Mouse (Mus musculus) hindbrain, embryonic 10.5 days (tissue): ENCODE data around the gene Cadm1. TPM values are rescaled to one million over a fixed set of nuclear protein-coding genes. Genes with fewer than 3 reads are reported as not detected.

ENCODE experiments used
- DNase-seq: peaks from one replicate; pipeline ENCODE4 v3.0.0-alpha.2; 2017; ENCODE audit warnings: low spot score
- H3K27ac ChIP-seq: fragments of 300-500 bp; sonication (generic); 2 replicates; pipeline ENCODE4 v1.5.1; 2016; ENCODE audit warnings: mild to moderate bottlenecking, moderate library complexity
- H3K27me3 ChIP-seq: fragments of 300-500 bp; sonication (generic); 2 replicates; pipeline ENCODE4 v1.6.1; 2016; ENCODE audit warnings: mild to moderate bottlenecking; ENCODE audit not compliant: poor library complexity, insufficient read depth, severe bottlenecking
- H3K36me3 ChIP-seq: fragments of 300-500 bp; sonication (generic); 2 replicates; pipeline ENCODE4 v1.6.1; 2016; ENCODE audit warnings: mild to moderate bottlenecking, moderate library complexity
- H3K4me1 ChIP-seq: fragments of 300-500 bp; sonication (generic); replicated peaks from 2 replicates; pipeline ENCODE4 v1.6.1; 2016; ENCODE audit warnings: mild to moderate bottlenecking
- H3K4me3 ChIP-seq: fragments of 300-500 bp; sonication (generic); 2 replicates; pipeline ENCODE4 v1.5.1; 2016; ENCODE audit warnings: mild to moderate bottlenecking, moderate library complexity
- H3K9me3 ChIP-seq: fragments of 300-500 bp; sonication (generic); 2 replicates; pipeline ENCODE4 v1.6.1; 2016; ENCODE audit warnings: mild to moderate bottlenecking, moderate library complexity
- WGBS: fragments of 180-500 bp; shearing (Covaris S2); methylation state at CpG from one replicate; pipeline ENCODE4 v1.1.7; 2016; 5-methylcytosine and 5-hydroxymethylcytosine counted together
- polyA plus RNA-seq: library from polyadenylated mRNA; unstranded; fragments of >200 nt; fragmentation: Nextera tagmentation; extraction: Ambion mirVana; gene quantifications from 2 replicates; pipeline ENCODE4 v1.2.1, GENCODE M21; 2016

The Cadm1 gene
- polyA plus RNA-seq, 1 experiment from 2014 or later = 111 TPM

- Histone ChIP-seq H3K4me1 (peaks cover 26% of the 10 kb centered on the region), H3K27me3 (peaks cover 52% of the 10 kb centered on the region), H3K36me3 (no peaks in the 10 kb centered on the region), H3K4me3 (no peak overlapping the region), H3K9me3 (no peaks in the 10 kb centered on the region), H3K27ac (no peak overlapping the region)
- DNase-seq = no peak
- WGBS = 84% methylated on average over 8 of the region's 8 CpGs
These were observed 361.7 kb downstream of the Cadm1 start for GRCm38 (mm10) chr9:47891721-47892120.

GRCm38 (mm10) chr9:47892995-47893394, 363.0 kb downstream of the Cadm1 start:
- Histone ChIP-seq H3K36me3 (no peaks in the 10 kb centered on the region), H3K27ac (no peak overlapping the region), H3K27me3 (peaks cover 61% of the 10 kb centered on the region), H3K4me1 (peaks cover 26% of the 10 kb centered on the region), H3K4me3 (no peak overlapping the region), H3K9me3 (no peaks in the 10 kb centered on the region)
- 93% methylated on average over 6 of the region's 6 CpGs for WGBS
- DNase-seq = no peak

- Histone ChIP-seq H3K4me1 (peaks cover 26% of the 10 kb centered on the region), H3K27me3 (peaks cover 69% of the 10 kb centered on the region), H3K36me3 (no peaks in the 10 kb centered on the region), H3K27ac (no peak overlapping the region), H3K4me3 (no peak overlapping the region), H3K9me3 (no peaks in the 10 kb centered on the region)
- WGBS = 51% methylated on average over 5 of the region's 5 CpGs
- DNase-seq = no peak
These were observed 364.1 kb downstream of the Cadm1 start for GRCm38 (mm10) chr9:47894096-47894495.

- H3K36me3 ChIP-seq = no peaks in the 10 kb centered on the region
- 25% methylated on average over 7 of the region's 7 CpGs for WGBS
- H3K27me3 ChIP-seq = peaks cover 75% of the 10 kb centered on the region
- no peaks in the 10 kb centered on the region for H3K9me3 ChIP-seq
- peak overlapping the region; percentile 8 for H3K27ac ChIP-seq
- DNase-seq = no peak
- H3K4me3 ChIP-seq = no peak overlapping the region
- H3K4me1 ChIP-seq = peaks cover 26% of the 10 kb centered on the region
These were observed 364.7 kb downstream of the Cadm1 start for GRCm38 (mm10) chr9:47894661-47895060.

GRCm38 (mm10) chr9:47895121-47895520, 365.1 kb downstream of the Cadm1 start:
- Histone ChIP-seq H3K27me3 (peaks cover 80% of the 10 kb centered on the region), H3K27ac (peak overlapping the region; percentile 8; the same call in 1 of the 2 replicates), H3K9me3 (no peaks in the 10 kb centered on the region), H3K36me3 (no peaks in the 10 kb centered on the region), H3K4me3 (no peak overlapping the region), H3K4me1 (peaks cover 27% of the 10 kb centered on the region)
- DNase-seq = peak; percentile 36
- 8% methylated on average over 9 of the region's 9 CpGs for WGBS

GRCm38 (mm10) chr9:47900734-47901133, 370.8 kb downstream of the Cadm1 start:
- DNase-seq = no peak

GRCm38 (mm10) chr9:47903661-47904060, 373.7 kb downstream of the Cadm1 start:
- no peak overlapping the region for H3K4me3 ChIP-seq
- peaks cover 98% of the 10 kb centered on the region for H3K27me3 ChIP-seq
- H3K36me3 ChIP-seq = no peaks in the 10 kb centered on the region
- H3K9me3 ChIP-seq = no peaks in the 10 kb centered on the region
- no peak overlapping the region for H3K27ac ChIP-seq
- 59% methylated on average over 7 of the region's 7 CpGs for WGBS
- H3K4me1 ChIP-seq = peaks cover 43% of the 10 kb centered on the region
- DNase-seq = no peak

More at GRCm38 (mm10) chr9:47900734-47901133, 370.8 kb downstream of the Cadm1 start:
- peaks cover 99% of the 10 kb centered on the region for H3K27me3 ChIP-seq
- H3K9me3 ChIP-seq = no peaks in the 10 kb centered on the region
- 44% methylated on average over 10 of the region's 10 CpGs for WGBS
- H3K4me3 ChIP-seq = no peak overlapping the region
- peaks cover 46% of the 10 kb centered on the region for H3K4me1 ChIP-seq
- H3K36me3 ChIP-seq = no peaks in the 10 kb centered on the region
- no peak overlapping the region for H3K27ac ChIP-seq

- no peaks in the 10 kb centered on the region for H3K36me3 ChIP-seq
- H3K4me1 ChIP-seq = peaks cover 50% of the 10 kb centered on the region
- H3K27me3 ChIP-seq = peaks cover 98% of the 10 kb centered on the region
- no peak overlapping the region for H3K27ac ChIP-seq
- peak; percentile 35 for DNase-seq
- no peaks in the 10 kb centered on the region for H3K9me3 ChIP-seq
- H3K4me3 ChIP-seq = no peak overlapping the region
- WGBS = 26% methylated on average over 2 of the region's 2 CpGs
These were observed 374.5 kb downstream of the Cadm1 start for GRCm38 (mm10) chr9:47904339-47904922.

GRCm38 (mm10) chr9:47906521-47906920, 376.5 kb downstream of the Cadm1 start:
- no peak overlapping the region for H3K27ac ChIP-seq
- peaks cover 91% of the 10 kb centered on the region for H3K27me3 ChIP-seq
- H3K4me3 ChIP-seq = no peak overlapping the region
- 64% methylated on average over 6 of the region's 6 CpGs for WGBS
- no peaks in the 10 kb centered on the region for H3K36me3 ChIP-seq
- no peak for DNase-seq
- H3K4me1 ChIP-seq = peaks cover 53% of the 10 kb centered on the region
- H3K9me3 ChIP-seq = no peaks in the 10 kb centered on the region
